Mouse (Mus musculus) G1E (cell line): ENCODE data around the gene Ralgapa2.

Experiments
- CTCF ChIP-seq: IDR thresholded peaks from 2 replicates; pipeline ENCODE4 v1.5.1; 2012; ENCODE audit warnings: low read depth, low read length, inconsistent platforms, mixed read lengths
- GATA1 ChIP-seq: IDR thresholded peaks from 2 replicates; pipeline ENCODE4 v1.6.1; 2012; ENCODE audit warnings: borderline replicate concordance, low read length, inconsistent platforms, mixed read lengths

DNA sequence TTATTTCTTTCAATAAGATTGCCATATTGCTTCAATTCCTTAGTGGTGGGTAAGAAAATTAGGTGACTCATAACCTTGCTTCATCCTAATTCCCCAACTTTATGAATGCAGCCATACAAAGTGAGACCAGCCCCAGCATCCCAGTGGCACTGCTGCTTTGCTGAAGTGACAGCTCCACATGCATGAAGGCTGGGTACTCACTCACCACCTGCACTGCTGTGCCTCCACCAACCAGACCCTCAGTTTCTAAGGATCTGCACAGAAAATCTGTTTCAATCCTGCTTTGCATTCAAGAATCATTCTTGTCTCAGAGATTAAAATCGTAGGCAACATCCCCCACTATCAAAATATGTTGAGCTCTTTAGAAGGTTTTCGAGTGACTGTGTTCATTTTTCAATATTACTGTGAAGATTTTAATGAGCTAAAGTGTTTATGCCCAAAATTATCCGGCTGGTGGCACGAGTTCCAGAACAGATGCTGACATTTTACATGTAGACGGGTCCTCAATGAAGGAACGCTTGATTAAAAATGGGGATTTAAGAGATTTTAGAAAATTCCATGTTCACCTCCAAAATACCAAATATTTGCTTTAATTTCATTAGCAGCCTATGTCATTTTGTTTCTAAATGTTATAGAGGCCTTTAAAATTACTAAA is 113.8 kb downstream of the Ralgapa2 start:
- TF ChIP-seq CTCF (no peak), GATA1 (no peak)
